8 mouse cellular contexts compared by ENCODE assay signal in genomic region chr11:3370928-3371598, GRCm38 (mm10). TPM values are rescaled to one million over a fixed set of nuclear protein-coding genes. Genes with fewer than 3 reads are reported as not detected.
A peak's percentile ranks its signal among the peaks of the same experiment; 100 is the strongest.
DNase-seq lines count a peak whose midpoint lies in the region; ATAC-seq and TF ChIP-seq lines count a peak whose summit lies in the region.

No protein-coding gene starts in this region.

- peak; percentile 97 for ATAC-seq in forebrain, postnatal 0 days
- peak; percentile 93 for ATAC-seq in lung, embryonic 14.5 days (ENCODE audit: insufficient read depth)

- H3K27ac ChIP-seq in forebrain, postnatal 0 days (ENCODE audit: low read depth, low read length), result peak overlapping the region; percentile 86
- peak overlapping the region; percentile 72 for H3K27ac ChIP-seq in lung, embryonic 14.5 days (ENCODE audit: low read depth)
- peak overlapping the region; percentile 14; the same call in 1 of the 2 replicates for H3K27ac ChIP-seq in olfactory bulb, adult 2 months (ENCODE audit: insufficient read depth, low read depth, low read length)
- H3K27ac ChIP-seq in thymus, adult 2 months (ENCODE audit: control insufficient read depth, insufficient read depth, low read length), result no peak overlapping the region

- H3K9me3 ChIP-seq in forebrain, postnatal 0 days (ENCODE audit: low read length), result no peaks in the 10 kb centered on the region
- no peaks in the 10 kb centered on the region for H3K9me3 ChIP-seq in lung, embryonic 14.5 days (ENCODE audit: low read depth, low read length)

- no peak for TF ChIP-seq CTCF in forebrain, postnatal 0 days (IDR thresholded peaks at IDR 0.05; ENCODE audit: low read depth)
- no peak for TF ChIP-seq CTCF in lung, embryonic 14.5 days (IDR thresholded peaks at IDR 0.05; ENCODE audit: low read depth)
- TF ChIP-seq CTCF in olfactory bulb, adult 2 months (IDR thresholded peaks at IDR 0.05; ENCODE audit: insufficient read depth, low read depth, low read length), result no peak
- TF ChIP-seq CTCF in thymus, adult 2 months (IDR thresholded peaks at IDR 0.05; ENCODE audit: borderline replicate concordance, control insufficient read depth, extremely low read depth, insufficient read depth, low read length, poor library complexity), result no peak

- H3K4me1 ChIP-seq in forebrain, postnatal 0 days (ENCODE audit: insufficient read depth), result peaks cover 24% of the 10 kb centered on the region
- H3K4me1 ChIP-seq in lung, embryonic 14.5 days (ENCODE audit: insufficient read depth), result peaks cover 17% of the 10 kb centered on the region
- H3K4me1 ChIP-seq in olfactory bulb, adult 2 months (ENCODE audit: control insufficient read depth, insufficient read depth, low read length), result peaks cover 58% of the 10 kb centered on the region
- H3K4me1 ChIP-seq in thymus, adult 2 months (replicated peaks; ENCODE audit: control insufficient read depth, insufficient read depth, low read length), result peaks cover 17% of the 10 kb centered on the region

- peak overlapping the region; percentile 60 for H3K4me3 ChIP-seq in forebrain, postnatal 0 days (ENCODE audit: low read depth, low read length)
- H3K4me3 ChIP-seq in lung, embryonic 14.5 days (ENCODE audit: low read depth, low read length), result peak overlapping the region; percentile 52
- H3K4me3 ChIP-seq in olfactory bulb, adult 2 months (ENCODE audit: insufficient read depth, low read depth, low read length), result peak overlapping the region; percentile 53
- H3K4me3 ChIP-seq in thymus, adult 2 months (ENCODE audit: control insufficient read depth, insufficient read depth, low read length), result peak overlapping the region; percentile 62

- WGBS in forebrain, postnatal 0 days, result 2% methylated on average over 27 of the region's 27 CpGs
- 2% methylated on average over 27 of the region's 27 CpGs for WGBS in lung, embryonic 14.5 days
- under 1% methylated on average over 27 of the region's 27 CpGs for WGBS in olfactory bulb, adult 2 months
- 16% methylated on average over 27 of the region's 27 CpGs for WGBS in thymus, adult 2 months

- H3K27me3 ChIP-seq in forebrain, postnatal 0 days (ENCODE audit: insufficient read depth, low read length), result no peaks in the 10 kb centered on the region
- no peaks in the 10 kb centered on the region for H3K27me3 ChIP-seq in lung, embryonic 14.5 days (ENCODE audit: insufficient read depth, low read length)
- H3K27me3 ChIP-seq in thymus, adult 2 months (ENCODE audit: control insufficient read depth, insufficient read depth, low read length), result no peaks in the 10 kb centered on the region

- peak; percentile 69; the same call in 1 of the 2 replicates for TF ChIP-seq POLR2A in olfactory bulb, adult 2 months (IDR thresholded peaks at IDR 0.05; ENCODE audit: insufficient read depth, low read depth, low read length)
- TF ChIP-seq POLR2A in thymus, adult 2 months (IDR thresholded peaks at IDR 0.05; ENCODE audit: control insufficient read depth, extremely low read depth, insufficient read depth, low read length, poor library complexity), result no peak

- peak; percentile 94 for DNase-seq in MN1 (ENCODE audit: low spot score)
- DNase-seq in cerebellum, adult 8-10 months, result peak; percentile 77
- DNase-seq in forebrain, postnatal 0 days, result peak; percentile 92
- DNase-seq in heart, postnatal 4 days, result peak; percentile 84
- peak; percentile 80 to 85 for DNase-seq in layer of hippocampus, adult 8-10 months (ENCODE audit: low spot score in 2 of 2)
- DNase-seq in lung, embryonic 14.5 days, result peak; percentile 92
- peak; percentile 72 for DNase-seq in thymus, adult 2 months

- peak overlapping the region; percentile 81 for H3K9ac ChIP-seq in forebrain, postnatal 0 days
- peak overlapping the region; percentile 66 for H3K9ac ChIP-seq in lung, embryonic 14.5 days

- peak overlapping the region; percentile 71 for H3K4me2 ChIP-seq in forebrain, postnatal 0 days (ENCODE audit: low read depth)
- peak overlapping the region; percentile 92 for H3K4me2 ChIP-seq in lung, embryonic 14.5 days

- 0 out of 2 replicates have a peak, but pooled peaks cover 2% of the 10 kb centered on the region for H3K36me3 ChIP-seq in forebrain, postnatal 0 days (ENCODE audit: insufficient read depth)
- H3K36me3 ChIP-seq in lung, embryonic 14.5 days (ENCODE audit: insufficient read depth), result no peaks in the 10 kb centered on the region
- no peaks in the 10 kb centered on the region for H3K36me3 ChIP-seq in thymus, adult 2 months (ENCODE audit: control insufficient read depth, insufficient read depth, low read length)

RNA-seq across cellular contexts. Expression of gene Limk2, which starts 37.9 kb away (rescaled TPM):
- total RNA-seq in forebrain, postnatal 0 days (2014; rRNA removed), result 148 and 173 TPM in 2 replicates
- polyA plus RNA-seq in forebrain, postnatal 0 days (2015; fragmentation: Nextera tagmentation; extraction: Ambion mirVana), result 87.7 and 98.6 TPM in 2 replicates
- total RNA-seq in heart, postnatal 4 days (2021), result 10 to 100 TPM; 31.8 to 34.4 TPM
- total RNA-seq in layer of hippocampus, adult 8-10 months (2022), result 100 to 1,000 TPM in 3 of 4 experiments, 10 to 100 TPM in 1; 91.2 to 111 (median 105) TPM
- 45.3 and 49.1 TPM in 2 replicates for polyA plus RNA-seq in lung, embryonic 14.5 days (2014; fragmentation: Nextera tagmentation; extraction: Ambion mirVana)
- not detected in 2 replicates for polyA plus RNA-seq in olfactory bulb, adult 2 months (2012; ENCODE audit: insufficient read depth, insufficient read length, low replicate concordance, missing spikeins)
- polyA plus RNA-seq in thymus, adult 2 months (2012; rRNA removed), result 167 and 185 TPM in 2 replicates

RNA-seq across cellular contexts. Expression of gene Pik3ip1, which starts 40.9 kb away (rescaled TPM):
- total RNA-seq in forebrain, postnatal 0 days (2014; rRNA removed), result 36.2 and 47.8 TPM in 2 replicates
- polyA plus RNA-seq in forebrain, postnatal 0 days (2015; fragmentation: Nextera tagmentation; extraction: Ambion mirVana), result 30.3 and 37.3 TPM in 2 replicates
- total RNA-seq in heart, postnatal 4 days (2021), result 10 to 100 TPM; 11.7 to 12.0 TPM
- 10 to 100 TPM; 38.2 to 53.1 (median 46.4) TPM for total RNA-seq in layer of hippocampus, adult 8-10 months (2022)
- polyA plus RNA-seq in lung, embryonic 14.5 days (2014; fragmentation: Nextera tagmentation; extraction: Ambion mirVana), result 6.4 and 8.5 TPM in 2 replicates
- not detected in 2 replicates for polyA plus RNA-seq in olfactory bulb, adult 2 months (2012; ENCODE audit: insufficient read depth, insufficient read length, low replicate concordance, missing spikeins)
- 151 and 153 TPM in 2 replicates for polyA plus RNA-seq in thymus, adult 2 months (2012; rRNA removed)
